Mouse (Mus musculus) hindbrain, embryonic 10.5 days (tissue): ENCODE data around the gene Parp3. TPM values are rescaled to one million over a fixed set of nuclear protein-coding genes. Genes with fewer than 3 reads are reported as not detected.

Source experiments
- DNase-seq: peaks from one replicate; pipeline ENCODE4 v3.0.0-alpha.2; 2017; ENCODE audit warnings: low spot score
- H3K27ac ChIP-seq: fragments of 300-500 bp; sonication (generic); 2 replicates; pipeline ENCODE4 v1.5.1; 2016; ENCODE audit warnings: mild to moderate bottlenecking, moderate library complexity
- H3K27me3 ChIP-seq: fragments of 300-500 bp; sonication (generic); 2 replicates; pipeline ENCODE4 v1.6.1; 2016; ENCODE audit warnings: mild to moderate bottlenecking; ENCODE audit not compliant: poor library complexity, insufficient read depth, severe bottlenecking
- H3K36me3 ChIP-seq: fragments of 300-500 bp; sonication (generic); 2 replicates; pipeline ENCODE4 v1.6.1; 2016; ENCODE audit warnings: mild to moderate bottlenecking, moderate library complexity
- H3K4me1 ChIP-seq: fragments of 300-500 bp; sonication (generic); replicated peaks from 2 replicates; pipeline ENCODE4 v1.6.1; 2016; ENCODE audit warnings: mild to moderate bottlenecking
- H3K4me3 ChIP-seq: fragments of 300-500 bp; sonication (generic); 2 replicates; pipeline ENCODE4 v1.5.1; 2016; ENCODE audit warnings: mild to moderate bottlenecking, moderate library complexity
- H3K9me3 ChIP-seq: fragments of 300-500 bp; sonication (generic); 2 replicates; pipeline ENCODE4 v1.6.1; 2016; ENCODE audit warnings: mild to moderate bottlenecking, moderate library complexity
- WGBS: fragments of 180-500 bp; shearing (Covaris S2); methylation state at CpG from one replicate; pipeline ENCODE4 v1.1.7; 2016; 5-methylcytosine and 5-hydroxymethylcytosine counted together
- polyA plus RNA-seq: library from polyadenylated mRNA; unstranded; fragments of >200 nt; fragmentation: Nextera tagmentation; extraction: Ambion mirVana; gene quantifications from 2 replicates; pipeline ENCODE4 v1.2.1, GENCODE M21; 2016

Parp3 gene
- polyA plus RNA-seq, 1 experiment from 2014 or later, result 1.8 TPM

DNA sequence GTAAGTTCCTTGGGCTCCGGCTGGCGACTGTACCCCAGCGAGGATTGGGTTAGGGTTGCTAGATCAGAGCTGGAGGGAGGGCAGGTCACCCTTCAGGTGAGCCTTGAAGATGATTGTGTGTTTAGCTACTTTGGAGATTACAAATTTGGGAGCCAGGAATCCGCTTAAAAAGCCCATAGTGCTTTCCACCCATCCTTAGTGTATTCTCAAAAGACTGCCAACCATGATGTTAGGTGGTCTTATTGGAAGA is 46.8 kb downstream of the Parp3 start:
- no peaks in the 10 kb centered on the region for H3K27me3 ChIP-seq
- peaks cover 25% of the 10 kb centered on the region for H3K4me1 ChIP-seq
- DNase-seq, result no peak
- H3K27ac ChIP-seq, result peak overlapping the region; percentile 97
- H3K4me3 ChIP-seq, result peak overlapping the region; percentile 91
- peaks cover 48% of the 10 kb centered on the region for H3K36me3 ChIP-seq
- no peaks in the 10 kb centered on the region for H3K9me3 ChIP-seq
- 7% methylated on average over 4 of the region's 4 CpGs for WGBS

- Histone ChIP-seq H3K4me3 (peak within 1 kb of the TSS; percentile 91), H3K4me1 (peaks cover 20% of the 10 kb centered on the region), H3K9me3 (no peaks in the 10 kb centered on the region), H3K27ac (peak within 1 kb of the TSS; percentile 97), H3K27me3 (no peaks in the 10 kb centered on the region), H3K36me3 (peaks cover 43% of the 10 kb centered on the region)
- under 1% methylated on average over 55 of the region's 55 CpGs for WGBS
- DNase-seq, result peak; percentile 95
Observed at GRCm38 (mm10) chr9:106429221-106430014, 47.3 kb downstream of the Parp3 start, which contains the start of gene Rpl29. Rpl29 (plus strand) TSS chr9:106429454.

DNA sequence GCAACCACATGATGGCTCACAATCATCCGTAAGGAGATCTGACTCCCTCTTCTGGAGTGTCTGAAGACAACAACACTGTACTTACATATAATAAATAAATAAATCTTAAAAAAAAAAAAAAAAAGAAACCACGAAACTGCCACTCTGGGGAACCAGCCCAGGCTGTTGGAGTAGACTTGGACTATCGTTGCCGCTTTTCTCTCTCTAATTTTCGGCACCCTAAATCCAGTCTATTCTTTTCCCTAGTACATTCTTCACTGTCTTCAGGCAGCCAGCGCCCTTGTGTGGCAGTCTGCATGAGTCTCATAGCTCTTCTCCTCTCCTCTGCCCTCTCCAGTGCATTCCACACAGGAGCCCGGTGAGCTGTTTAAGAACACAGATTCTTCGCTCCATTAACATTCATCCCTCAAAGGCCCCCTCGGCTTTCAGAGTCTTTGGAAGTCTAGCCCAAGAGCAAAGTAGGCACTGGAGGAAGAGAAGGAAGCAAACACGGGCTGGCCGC is 48.0 kb downstream of the Parp3 start:
- WGBS, result 23% methylated on average over 11 of the region's 11 CpGs
- Histone ChIP-seq H3K9me3 (no peaks in the 10 kb centered on the region), H3K27ac (peak overlapping the region; percentile 97), H3K4me3 (peak overlapping the region; percentile 91), H3K36me3 (peaks cover 36% of the 10 kb centered on the region), H3K4me1 (peaks cover 20% of the 10 kb centered on the region), H3K27me3 (no peaks in the 10 kb centered on the region)
- DNase-seq, result no peak

DNA sequence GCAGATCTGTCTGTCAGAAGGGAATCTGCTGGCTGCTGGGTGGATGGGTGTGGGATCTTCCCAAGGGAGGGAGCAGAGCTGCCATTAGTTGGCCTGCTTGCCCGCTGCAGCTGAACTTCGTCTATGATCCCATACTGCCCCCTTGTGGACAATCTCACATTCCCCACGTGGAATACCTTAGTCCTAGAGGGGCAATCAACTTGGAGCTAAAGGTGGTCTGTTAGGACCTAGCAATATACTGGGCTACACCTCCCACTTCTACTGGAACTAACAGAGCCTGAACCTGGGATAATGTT is 54.9 kb downstream of the Parp3 start:
- WGBS, result 0% methylated on average over 3 of the region's 3 CpGs
- Histone ChIP-seq H3K4me3 (peak overlapping the region; percentile 37), H3K36me3 (no peaks in the 10 kb centered on the region), H3K27ac (peak overlapping the region; percentile 82), H3K9me3 (no peaks in the 10 kb centered on the region), H3K4me1 (peaks cover 49% of the 10 kb centered on the region), H3K27me3 (peaks cover 15% of the 10 kb centered on the region)
- peak; percentile 90 for DNase-seq

- Histone ChIP-seq H3K36me3 (no peaks in the 10 kb centered on the region), H3K27ac (peak overlapping the region; percentile 82), H3K9me3 (no peaks in the 10 kb centered on the region), H3K4me1 (peaks cover 49% of the 10 kb centered on the region), H3K27me3 (peaks cover 15% of the 10 kb centered on the region), H3K4me3 (peak overlapping the region; percentile 37)
- WGBS, result 4% methylated on average over 18 of the region's 18 CpGs
- DNase-seq, result no peak
Observed at GRCm38 (mm10) chr9:106421033-106421864, 55.5 kb downstream of the Parp3 start.

GRCm38 (mm10) chr9:106420608-106421007 is 56.1 kb downstream of the Parp3 start:
- peaks cover 49% of the 10 kb centered on the region for H3K4me1 ChIP-seq
- H3K36me3 ChIP-seq, result no peaks in the 10 kb centered on the region
- H3K4me3 ChIP-seq, result peak overlapping the region; percentile 37
- DNase-seq, result peak; percentile 81
- H3K27ac ChIP-seq, result peak overlapping the region; percentile 82
- no peaks in the 10 kb centered on the region for H3K9me3 ChIP-seq
- peaks cover 15% of the 10 kb centered on the region for H3K27me3 ChIP-seq
- 2% methylated on average over 2 of the region's 2 CpGs for WGBS

Other genes starting within 250 kb of the Parp3 start
- gene Alas1, start 228.3 kb downstream of the Parp3 start, polyA plus RNA-seq, result 60.4 and 78.6 TPM in 2 replicates
- 36.7 and 41.8 TPM in 2 replicates for gene Poc1a, start 195.9 kb downstream of the Parp3 start, polyA plus RNA-seq
- gene Dusp7, start 108.3 kb downstream of the Parp3 start, polyA plus RNA-seq, result 16.1 and 16.6 TPM in 2 replicates
- 912 and 973 TPM in 2 replicates for gene Rpl29, start 47.5 kb downstream of the Parp3 start, polyA plus RNA-seq
- 36.7 and 37.0 TPM in 2 replicates for gene Acy1, start 38.6 kb downstream of the Parp3 start, polyA plus RNA-seq
- 5.7 and 6.0 TPM in 2 replicates for gene Abhd14b, start 29.5 kb downstream of the Parp3 start, polyA plus RNA-seq
- gene Abhd14a, start 29.3 kb downstream of the Parp3 start, polyA plus RNA-seq, result 39.7 and 41.9 TPM in 2 replicates
- gene Pcbp4, start 23.7 kb downstream of the Parp3 start, polyA plus RNA-seq, result 395 and 430 TPM in 2 replicates
- 0.10 and 0.17 TPM in 2 replicates for gene Gpr62, start 11.0 kb downstream of the Parp3 start, polyA plus RNA-seq
- gene Rrp9, start 986 bp downstream of the Parp3 start, polyA plus RNA-seq, result 64.1 and 76.2 TPM in 2 replicates
- gene Iqcf1, start 23.0 kb upstream of the Parp3 start, polyA plus RNA-seq, result not detected in 2 replicates
- gene Iqcf5, start 37.6 kb upstream of the Parp3 start, polyA plus RNA-seq, result not detected in 2 replicates
- gene Iqcf3, start 84.7 kb upstream of the Parp3 start, polyA plus RNA-seq, result not detected in 2 replicates
- gene Iqcf4, start 94.0 kb upstream of the Parp3 start, polyA plus RNA-seq, result not detected in 2 replicates
- not detected in 2 replicates for gene Iqcf6, start 149.6 kb upstream of the Parp3 start, polyA plus RNA-seq
- gene Grm2, start 179.1 kb upstream of the Parp3 start, polyA plus RNA-seq, result 21.5 and 25.9 TPM in 2 replicates
- gene Tex264, start 209.0 kb upstream of the Parp3 start, polyA plus RNA-seq, result 31.3 and 31.6 TPM in 2 replicates